Mouse (Mus musculus): ENCODE results near the gene Etl4. TPM values are rescaled to one million over a fixed set of nuclear protein-coding genes. Genes with fewer than 3 reads are reported as not detected.

Etl4 gene
- total RNA-seq, 2 experiments from 2014 or later = 0.26 to 0.82 TPM

DNA sequence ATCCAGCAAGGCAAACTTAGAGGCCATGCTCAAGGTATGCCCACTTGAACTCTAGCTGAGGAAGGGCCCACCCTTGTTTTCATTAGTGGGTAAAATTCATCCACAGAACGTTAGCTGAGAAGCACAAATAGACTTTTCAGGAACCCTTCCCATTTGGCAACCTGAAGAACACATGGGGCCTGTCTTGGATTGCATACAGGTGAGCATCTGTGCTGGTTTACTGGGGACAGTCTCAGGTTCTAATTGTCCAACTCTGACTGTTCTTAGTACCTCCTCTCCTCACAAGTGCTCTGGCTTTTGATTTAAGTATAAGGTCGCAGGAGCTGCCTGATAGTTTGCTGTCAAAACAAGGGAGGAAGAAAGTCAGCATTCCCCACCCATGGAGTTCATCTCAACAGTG is 600.5 kb downstream of the Etl4 start:
- no peak for ATAC-seq (replicated peaks; ENCODE audit: poor library complexity, severe bottlenecking)

DNA sequence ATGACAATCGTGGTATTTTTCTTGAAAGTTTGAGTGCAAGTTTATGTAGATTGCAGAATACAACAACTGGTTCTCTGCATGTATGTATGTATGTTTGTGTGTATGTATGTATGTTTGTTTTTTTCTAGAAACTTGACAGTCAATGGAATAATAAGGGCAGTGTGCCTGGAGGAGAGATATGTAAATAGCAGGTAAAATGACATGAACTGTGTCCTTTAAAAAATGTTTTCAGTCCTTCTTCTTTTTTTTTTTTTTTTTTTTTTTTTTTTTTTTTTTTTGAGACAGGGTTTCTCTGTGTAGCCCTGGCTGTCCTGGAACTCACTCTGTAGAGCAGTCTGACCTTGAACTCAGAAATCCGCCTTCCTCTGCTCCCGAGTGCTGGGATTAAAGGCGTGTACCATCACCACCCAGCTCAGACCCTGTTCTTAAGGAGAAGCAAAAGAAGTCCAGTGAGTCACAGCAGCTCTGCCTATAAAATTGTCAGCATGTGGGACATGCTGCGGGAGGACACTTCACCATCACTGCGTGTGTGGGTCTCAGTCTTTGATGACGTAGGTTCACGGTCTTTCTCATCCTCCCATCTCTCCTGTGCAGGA is 606.8 kb downstream of the Etl4 start:
- no peak for ATAC-seq (replicated peaks; ENCODE audit: poor library complexity, severe bottlenecking)

- no peak for ATAC-seq (replicated peaks; ENCODE audit: poor library complexity, severe bottlenecking)
Observed at GRCm38 (mm10) chr2:20517853-20518252, 608.3 kb downstream of the Etl4 start.

- ATAC-seq (replicated peaks; ENCODE audit: poor library complexity, severe bottlenecking) = no peak
Observed at GRCm38 (mm10) chr2:20518506-20518905, 608.9 kb downstream of the Etl4 start.

GRCm38 (mm10) chr2:20519447-20520098 is 610.0 kb downstream of the Etl4 start:
- no peak for ATAC-seq (replicated peaks; ENCODE audit: poor library complexity, severe bottlenecking)

DNA sequence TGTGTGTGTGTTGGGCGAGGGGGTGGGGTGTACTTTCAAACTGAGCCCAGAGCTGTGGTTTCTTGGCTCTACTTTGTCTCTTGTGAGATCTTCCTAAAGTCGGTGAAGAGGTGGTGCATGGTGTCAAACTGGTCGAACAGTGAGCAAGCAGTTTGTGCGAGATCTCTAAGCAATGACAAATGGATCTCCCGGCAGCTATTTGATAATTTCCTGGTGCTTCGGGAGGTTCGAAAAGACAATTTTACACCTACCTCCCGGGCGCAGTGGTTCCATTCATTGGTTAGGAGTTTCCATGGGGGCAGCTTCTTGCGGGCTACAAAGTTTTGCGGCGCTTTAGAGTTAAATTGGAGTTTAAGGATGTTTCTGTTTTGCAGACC is 610.5 kb downstream of the Etl4 start:
- ATAC-seq (replicated peaks; ENCODE audit: poor library complexity, severe bottlenecking) = no peak

DNA sequence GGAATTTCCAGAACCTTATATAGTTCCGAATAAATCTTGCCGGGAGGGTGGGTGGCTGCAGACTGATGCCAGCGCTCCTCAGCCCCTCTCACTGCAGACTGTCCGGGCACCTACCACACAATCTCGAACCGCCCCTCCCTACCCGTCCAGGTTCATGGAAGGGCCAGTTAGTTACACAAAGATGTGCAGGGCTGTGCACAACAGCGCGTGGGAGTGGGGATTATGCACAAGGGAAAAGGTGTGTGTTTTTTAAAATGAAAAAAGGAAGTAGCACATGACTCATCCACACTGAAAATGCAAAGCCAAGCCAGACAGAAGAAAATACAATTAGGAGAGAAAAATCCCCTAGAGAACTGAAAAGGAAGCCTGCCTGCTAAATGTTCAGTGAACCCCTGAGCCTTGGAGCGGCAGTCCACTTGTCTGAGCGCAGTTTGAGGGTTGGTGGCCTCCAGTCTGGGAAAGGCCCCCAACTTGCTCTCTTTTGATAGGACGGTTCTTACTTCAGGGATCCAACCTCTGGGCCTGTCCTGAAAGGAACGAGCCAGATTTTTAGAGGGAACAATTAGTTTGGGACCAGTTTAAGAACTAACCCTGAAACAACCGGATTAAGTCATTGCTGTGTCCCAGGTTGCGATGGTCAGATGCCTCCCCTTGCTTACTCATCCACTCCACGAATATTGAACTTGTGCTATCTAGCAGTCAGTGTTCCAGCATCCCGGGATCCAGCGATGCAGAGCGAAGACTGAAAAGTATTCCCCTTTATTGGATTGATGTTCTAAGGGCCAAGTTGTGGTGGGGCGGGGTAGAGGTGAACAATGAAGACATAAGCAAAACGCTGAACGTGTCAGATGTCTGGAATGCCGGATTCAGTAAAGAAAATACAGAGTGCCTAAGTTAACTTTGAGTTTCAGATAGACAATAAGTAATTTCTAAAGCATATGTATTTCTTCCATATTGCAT is 611.3 kb downstream of the Etl4 start:
- no peak for ATAC-seq (replicated peaks; ENCODE audit: poor library complexity, severe bottlenecking)

DNA sequence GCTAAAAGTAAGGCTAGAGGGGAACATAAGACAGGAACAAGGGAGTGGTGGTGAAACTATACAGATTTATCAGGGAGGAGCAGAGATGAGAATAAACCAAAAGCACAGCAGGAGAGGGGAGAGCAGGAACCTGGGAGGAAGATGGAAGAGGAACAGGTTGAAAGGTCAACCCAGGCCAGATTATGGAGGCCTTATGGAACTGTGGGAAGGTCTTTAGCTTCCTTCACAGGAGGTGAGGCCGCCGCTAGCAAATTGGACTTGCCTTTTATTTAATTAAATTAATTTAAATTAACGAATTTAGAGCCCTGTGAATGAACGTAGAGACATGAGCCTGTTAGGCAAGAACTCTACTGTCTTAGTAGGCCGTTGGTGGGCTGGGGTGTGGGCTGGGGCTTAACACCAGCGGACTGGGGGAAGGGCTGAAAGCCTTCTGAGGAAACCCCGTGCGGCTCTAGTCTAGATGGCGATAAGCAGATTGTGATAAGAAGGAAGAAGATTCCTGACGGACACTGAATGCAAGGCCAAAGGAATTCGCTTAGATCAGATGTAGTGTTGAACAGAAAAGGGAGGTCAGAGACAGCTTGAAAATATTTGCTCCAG is 612.2 kb downstream of the Etl4 start:
- no peak for ATAC-seq (replicated peaks; ENCODE audit: poor library complexity, severe bottlenecking)

DNA sequence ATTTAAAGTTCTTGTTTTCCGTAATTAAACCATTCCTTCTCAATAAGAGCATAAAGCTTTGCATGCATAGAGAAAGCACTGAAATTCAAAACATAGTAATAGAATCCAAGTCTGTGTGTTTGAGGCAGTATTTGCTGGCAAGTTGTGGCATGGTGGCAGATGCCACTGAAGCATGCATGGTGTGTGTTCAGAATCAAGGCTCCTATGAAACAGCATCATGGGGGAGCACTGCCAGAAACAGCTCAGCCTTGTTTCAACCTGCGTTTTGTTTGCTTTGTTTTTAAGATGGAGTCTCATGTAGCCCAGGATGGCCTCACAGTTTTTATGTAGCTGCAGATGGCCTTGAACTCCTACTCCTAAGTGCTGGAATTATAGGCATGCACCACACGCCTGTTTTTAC is 614.1 kb downstream of the Etl4 start:
- no peak for ATAC-seq (replicated peaks; ENCODE audit: poor library complexity, severe bottlenecking)

GRCm38 (mm10) chr2:20525879-20526593 is 616.5 kb downstream of the Etl4 start:
- ATAC-seq (replicated peaks; ENCODE audit: poor library complexity, severe bottlenecking) = no peak

DNA sequence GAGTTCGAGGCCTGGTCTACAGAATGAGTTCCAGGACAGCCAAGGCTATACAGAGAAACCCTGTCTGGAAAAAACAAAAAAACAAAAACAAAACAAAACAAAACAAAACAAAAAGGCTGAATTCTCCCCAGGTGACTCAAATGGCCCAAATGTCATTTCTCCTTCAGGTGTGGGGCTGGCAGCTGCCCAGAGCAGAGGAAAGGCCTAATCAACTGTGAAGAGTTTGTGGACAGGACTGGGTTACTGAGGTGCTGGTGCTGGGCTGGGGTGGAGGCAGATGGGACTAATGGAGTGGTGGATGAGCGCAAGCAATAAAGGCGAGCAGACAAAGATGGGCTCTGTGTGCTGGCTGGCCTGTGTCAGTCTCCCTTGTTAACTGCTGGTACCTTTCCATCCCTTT is 617.3 kb downstream of the Etl4 start:
- no peak for ATAC-seq (replicated peaks; ENCODE audit: poor library complexity, severe bottlenecking)

- ATAC-seq (replicated peaks; ENCODE audit: poor library complexity, severe bottlenecking) = no peak
Observed at GRCm38 (mm10) chr2:20532623-20533022, 623.0 kb downstream of the Etl4 start.

- ATAC-seq (replicated peaks; ENCODE audit: poor library complexity, severe bottlenecking) = no peak
Observed at GRCm38 (mm10) chr2:20537785-20538184, 628.2 kb downstream of the Etl4 start.

GRCm38 (mm10) chr2:20538871-20539270 is 629.3 kb downstream of the Etl4 start:
- ATAC-seq (replicated peaks; ENCODE audit: poor library complexity, severe bottlenecking) = no peak

DNA sequence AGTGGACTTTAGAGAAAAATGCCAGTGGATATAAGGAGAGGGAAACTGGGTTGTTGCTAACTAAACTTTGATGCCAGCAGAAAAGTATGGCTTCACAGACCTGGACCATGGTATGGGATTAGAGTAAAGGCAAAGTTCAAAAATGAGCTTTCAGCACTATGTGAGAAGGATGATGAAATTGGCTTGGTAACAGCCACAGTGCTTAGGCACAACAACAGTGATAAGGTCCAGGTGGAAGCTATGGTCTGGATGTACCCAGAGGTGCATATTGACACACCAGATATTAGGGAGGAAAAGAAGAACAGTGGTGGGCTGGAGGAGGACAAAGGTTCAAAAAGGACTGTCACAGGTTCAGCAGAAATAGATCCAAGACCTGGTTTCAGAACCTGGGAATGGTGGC is 631.7 kb downstream of the Etl4 start:
- no peak for ATAC-seq (replicated peaks; ENCODE audit: poor library complexity, severe bottlenecking)

- ATAC-seq (replicated peaks; ENCODE audit: poor library complexity, severe bottlenecking) = no peak
Observed at GRCm38 (mm10) chr2:20542286-20542685, 632.7 kb downstream of the Etl4 start.

GRCm38 (mm10) chr2:20545624-20546023 is 636.0 kb downstream of the Etl4 start:
- ATAC-seq (replicated peaks; ENCODE audit: poor library complexity, severe bottlenecking) = no peak

- no peak for ATAC-seq (replicated peaks; ENCODE audit: poor library complexity, severe bottlenecking)
Observed at GRCm38 (mm10) chr2:20546496-20547348, 637.1 kb downstream of the Etl4 start.

DNA sequence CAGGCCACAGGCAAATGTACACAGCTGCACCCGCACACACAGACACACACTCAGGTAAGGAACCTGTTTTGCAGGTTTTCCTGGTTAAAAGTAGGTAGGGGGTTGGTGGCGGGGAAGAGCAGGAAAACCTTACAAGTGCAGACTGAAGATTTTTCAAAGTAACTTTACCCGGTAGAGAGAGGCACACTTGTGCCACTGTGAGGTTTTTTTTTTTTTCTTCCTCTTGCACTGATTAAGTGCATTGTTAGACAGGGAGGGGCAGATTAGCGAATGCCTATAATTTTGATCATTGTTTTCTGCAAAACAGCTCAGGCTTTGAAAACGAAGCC is 637.7 kb downstream of the Etl4 start:
- no peak for ATAC-seq (replicated peaks; ENCODE audit: poor library complexity, severe bottlenecking)

Data from granulocyte monocyte progenitor cell, adult 5-6 weeks (primary cell).